Mouse (Mus musculus) bone marrow, adult 2 months (tissue): ENCODE results near the gene Styxl1.

Experiments used
- CTCF ChIP-seq: fragments of 200-500 bp; IDR thresholded peaks from 2 replicates; pipeline ENCODE4 v1.5.1; 2011; ENCODE audit warnings: low read length, control low read depth; ENCODE audit not compliant: control insufficient read depth, insufficient read depth
- POLR2A ChIP-seq: fragments of 200-500 bp; IDR thresholded peaks from 2 replicates; pipeline ENCODE4 v1.6.1; 2011; ENCODE audit warnings: low read depth, mild to moderate bottlenecking, control low read depth, low read length, borderline replicate concordance; ENCODE audit not compliant: control insufficient read depth

- TF ChIP-seq POLR2A, result no peak
- TF ChIP-seq CTCF, result no peak
Measured at GRCm38 (mm10) chr5:135802641-135803040, 24.5 kb upstream of the Styxl1 start.
